Mouse (Mus musculus) kidney, postnatal 36 days (tissue): ENCODE measurements around the gene Hist1h2af.
"Not testable (repeated sequence)": the region's sequence is repeated elsewhere in the genome, so short reads cannot be mapped to it uniquely, and the experiment has no call there.

Source experiments
- DNase-seq, 2 experiments: peaks; one replicate each; pipeline ENCODE4 v3.0.0; 2021 to 2022; ENCODE audit warnings: mixed read lengths in 2 of 2

Hist1h2af gene

GRCm38 (mm10) chr13:23560699-23561098 lies 27.0 kb downstream of the Hist1h2af start:
- DNase-seq = not testable (repeated sequence)

GRCm38 (mm10) chr13:23561531-23561882 lies 27.8 kb downstream of the Hist1h2af start:
- not testable (repeated sequence) for DNase-seq

DNA sequence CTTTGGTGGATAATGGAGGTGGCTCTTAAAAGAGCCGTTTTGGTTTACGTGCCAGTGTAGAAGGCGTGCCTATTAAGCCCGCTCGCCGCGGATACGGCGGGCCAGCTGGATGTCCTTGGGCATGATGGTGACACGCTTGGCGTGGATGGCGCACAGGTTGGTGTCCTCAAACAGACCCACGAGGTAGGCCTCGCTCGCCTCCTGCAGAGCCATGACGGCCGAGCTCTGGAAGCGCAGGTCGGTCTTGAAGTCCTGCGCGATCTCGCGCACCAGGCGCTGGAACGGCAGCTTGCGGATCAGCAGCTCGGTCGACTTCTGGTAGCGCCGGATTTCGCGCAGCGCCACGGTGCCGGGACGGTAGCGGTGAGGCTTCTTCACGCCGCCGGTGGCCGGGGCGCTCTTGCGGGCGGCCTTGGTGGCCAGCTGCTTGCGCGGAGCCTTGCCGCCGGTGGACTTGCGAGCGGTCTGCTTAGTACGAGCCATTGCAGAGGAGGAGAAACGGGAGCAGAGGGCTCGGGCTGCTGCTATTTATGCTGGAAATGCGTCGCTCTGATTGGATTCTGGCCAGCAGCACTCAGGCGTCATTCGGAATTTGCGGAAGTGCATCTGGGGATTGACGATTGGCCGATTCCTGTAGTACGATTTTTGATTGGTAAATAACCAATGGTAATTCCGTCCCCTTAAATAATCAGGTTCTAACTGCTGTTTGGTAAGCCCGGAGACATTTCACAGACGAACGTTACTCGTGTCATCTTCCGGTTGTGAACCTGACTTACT lies 28.4 kb downstream of the Hist1h2af start, which contains the start of gene Hist1h3e:
Gene Hist1h3e (minus strand): TSS at position 487 of the 777 bp plus-strand sequence.
- DNase-seq = peak; percentile 92 to 95

GRCm38 (mm10) chr13:23562699-23563462 lies 29.2 kb downstream of the Hist1h2af start:
- peak; percentile 36 to 53 for DNase-seq

- DNase-seq = no peak
Measured at GRCm38 (mm10) chr13:23564482-23564881, 30.8 kb downstream of the Hist1h2af start.

GRCm38 (mm10) chr13:23570261-23571021 lies 36.7 kb downstream of the Hist1h2af start:
- not testable (repeated sequence) for DNase-seq

DNA sequence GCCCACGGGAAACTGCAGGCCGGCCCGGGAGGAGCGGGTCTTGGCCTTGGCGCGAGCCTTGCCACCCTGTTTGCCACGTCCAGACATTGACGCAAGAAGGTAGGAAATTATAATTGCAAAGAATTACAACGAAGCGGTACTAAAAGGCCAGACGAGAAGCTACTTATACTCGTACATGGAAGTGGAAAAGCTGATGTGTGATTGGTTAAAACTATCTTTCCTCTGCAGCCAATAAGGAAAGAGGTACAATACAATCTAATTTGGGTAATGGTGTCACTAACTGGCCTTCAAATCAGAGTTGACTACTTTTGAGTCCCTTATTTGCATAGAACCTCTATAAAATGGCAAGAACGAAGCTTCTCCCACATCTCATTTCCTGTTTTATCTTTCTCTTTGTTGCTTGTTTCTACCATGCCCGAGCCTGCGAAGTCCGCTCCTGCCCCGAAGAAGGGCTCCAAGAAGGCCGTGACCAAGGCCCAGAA lies 37.4 kb downstream of the Hist1h2af start, which contains the start of the genes Hist1h2ae and Hist1h2bg:
Gene Hist1h2ae (minus strand): TSS at position 199 of the 482 bp plus-strand sequence.
Gene Hist1h2bg (plus strand): TSS at position 375 of the 482 bp plus-strand sequence.
- DNase-seq = peak; percentile 46 to 85

- not testable (repeated sequence) for DNase-seq
Measured at GRCm38 (mm10) chr13:23571504-23572217, 38.0 kb downstream of the Hist1h2af start.

GRCm38 (mm10) chr13:23572218-23573033 lies 38.7 kb downstream of the Hist1h2af start:
- no peak for DNase-seq

DNA sequence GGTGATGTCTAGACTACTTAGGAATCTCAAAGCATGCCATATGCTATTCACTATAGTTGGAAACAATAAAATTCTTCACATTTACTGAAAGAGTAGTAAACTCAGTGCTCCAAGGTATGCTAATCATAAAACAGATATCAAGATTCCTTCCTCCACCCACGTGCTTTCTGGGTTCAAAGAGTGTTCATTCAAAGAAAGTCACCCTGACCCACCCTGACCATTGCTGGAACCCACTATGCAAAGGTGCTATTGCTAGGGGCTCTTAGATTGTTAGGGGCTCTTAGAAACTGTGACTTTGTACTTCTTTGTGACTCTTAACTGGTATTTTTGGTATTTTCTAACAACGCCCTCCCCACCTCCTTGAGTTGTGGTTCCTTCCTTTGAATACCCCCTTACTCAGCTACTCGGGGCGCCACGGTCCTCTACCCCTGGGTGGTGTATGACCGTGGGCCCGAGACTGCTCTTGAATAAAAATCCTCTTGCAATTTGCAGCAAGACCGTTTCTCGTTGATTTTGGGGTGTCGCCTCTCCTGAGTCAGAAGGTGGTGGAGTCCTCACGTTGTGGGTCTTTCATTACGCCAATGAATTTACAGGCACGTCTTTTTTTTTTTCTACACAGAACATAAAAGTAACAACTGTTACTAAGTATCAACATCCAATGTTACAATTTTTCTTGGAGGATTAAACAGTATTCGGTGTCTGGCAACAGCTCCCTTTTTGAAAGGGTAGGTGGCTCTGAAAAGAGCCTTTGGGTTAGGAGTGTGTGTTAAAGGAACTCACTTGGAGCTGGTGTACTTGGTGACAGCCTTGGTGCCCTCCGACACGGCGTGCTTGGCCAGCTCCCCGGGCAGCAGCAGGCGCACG lies 39.6 kb downstream of the Hist1h2af start:
- DNase-seq = not testable (repeated sequence)

DNA sequence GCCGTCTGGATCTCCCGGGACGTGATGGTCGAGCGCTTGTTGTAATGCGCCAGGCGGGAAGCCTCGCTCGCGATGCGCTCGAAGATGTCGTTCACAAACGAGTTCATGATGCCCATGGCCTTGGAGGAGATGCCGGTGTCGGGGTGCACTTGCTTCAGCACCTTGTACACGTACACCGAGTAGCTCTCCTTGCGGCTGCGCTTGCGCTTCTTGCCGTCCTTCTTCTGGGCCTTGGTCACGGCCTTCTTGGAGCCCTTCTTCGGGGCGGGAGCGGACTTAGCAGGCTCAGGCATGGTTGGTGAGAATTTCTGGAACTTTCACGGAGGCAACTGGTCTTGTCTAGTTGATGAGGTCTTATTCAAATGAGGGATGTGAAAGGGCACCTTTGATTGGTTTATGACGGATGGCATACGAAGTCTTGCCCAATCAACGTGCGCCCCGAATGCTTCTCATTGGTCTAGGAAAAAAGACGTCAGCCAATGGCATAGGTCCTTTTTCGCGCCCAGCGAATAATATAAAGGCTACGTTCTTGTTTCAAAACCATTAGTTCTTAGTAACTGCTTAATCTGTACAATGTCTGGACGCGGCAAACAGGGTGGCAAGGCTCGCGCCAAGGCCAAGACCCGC lies 40.3 kb downstream of the Hist1h2af start, which contains the start of the genes Hist1h2bf and Hist1h2ad:
Gene Hist1h2bf (minus strand): TSS at position 299 of the 627 bp plus-strand sequence.
Gene Hist1h2ad (plus strand): TSS at position 484 of the 627 bp plus-strand sequence.
- DNase-seq = peak; percentile 82 to 90

DNA sequence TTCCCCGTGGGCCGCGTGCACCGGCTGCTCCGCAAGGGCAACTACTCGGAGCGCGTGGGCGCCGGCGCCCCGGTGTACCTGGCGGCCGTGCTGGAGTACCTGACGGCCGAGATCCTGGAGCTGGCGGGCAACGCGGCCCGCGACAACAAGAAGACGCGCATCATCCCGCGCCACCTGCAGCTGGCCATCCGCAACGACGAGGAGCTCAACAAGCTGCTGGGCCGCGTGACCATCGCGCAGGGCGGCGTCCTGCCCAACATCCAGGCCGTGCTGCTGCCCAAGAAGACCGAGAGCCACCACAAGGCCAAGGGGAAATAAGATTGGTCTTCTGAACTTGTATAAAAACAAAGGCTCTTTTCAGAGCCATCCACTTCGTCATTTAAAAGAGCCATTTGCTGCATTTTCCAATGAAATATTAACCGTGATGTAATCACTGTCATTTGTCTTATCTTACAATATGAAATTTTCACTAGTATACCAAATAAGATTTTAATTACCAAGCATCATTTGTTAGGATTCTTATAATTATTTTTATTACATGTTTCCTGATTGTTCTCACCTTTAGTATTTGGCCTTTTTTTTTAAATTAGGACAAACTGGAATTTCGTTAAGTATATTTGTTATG lies 41.0 kb downstream of the Hist1h2af start:
- not testable (repeated sequence) for DNase-seq

GRCm38 (mm10) chr13:23575271-23575851 lies 41.7 kb downstream of the Hist1h2af start, which contains the start of gene Hist1h3d:
Hist1h3d (plus strand) TSS chr13:23575763.
- DNase-seq = peak in 1 of 2 experiments; percentile 42

- not testable (repeated sequence) for DNase-seq
Measured at GRCm38 (mm10) chr13:23575864-23576313, 42.2 kb downstream of the Hist1h2af start.

GRCm38 (mm10) chr13:23576351-23576881 lies 42.7 kb downstream of the Hist1h2af start:
- DNase-seq = no peak

GRCm38 (mm10) chr13:23576906-23577639 lies 43.4 kb downstream of the Hist1h2af start:
- no peak for DNase-seq

DNA sequence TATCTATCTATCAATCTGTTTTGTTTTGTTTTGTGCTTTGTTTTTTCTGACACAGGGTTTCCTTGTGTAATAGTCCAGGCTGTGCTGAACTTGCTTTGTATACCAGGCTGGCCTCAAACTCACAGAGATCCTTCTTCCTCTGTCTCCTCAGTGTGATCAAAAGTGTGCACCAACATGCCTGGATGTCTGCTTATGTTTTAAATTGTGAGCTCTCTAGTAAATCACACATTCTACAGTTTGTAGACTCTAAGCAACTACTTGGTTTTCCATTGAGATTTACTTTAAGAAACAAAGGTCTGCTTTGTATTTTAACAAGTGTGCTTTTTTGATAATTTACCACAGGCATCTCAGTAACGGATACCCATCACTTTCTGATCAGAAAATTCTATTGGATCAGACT lies 44.1 kb downstream of the Hist1h2af start:
- DNase-seq = no peak
